Mouse (Mus musculus): ENCODE data around the gene 4930595D18Rik.

Gene 4930595D18Rik

DNA sequence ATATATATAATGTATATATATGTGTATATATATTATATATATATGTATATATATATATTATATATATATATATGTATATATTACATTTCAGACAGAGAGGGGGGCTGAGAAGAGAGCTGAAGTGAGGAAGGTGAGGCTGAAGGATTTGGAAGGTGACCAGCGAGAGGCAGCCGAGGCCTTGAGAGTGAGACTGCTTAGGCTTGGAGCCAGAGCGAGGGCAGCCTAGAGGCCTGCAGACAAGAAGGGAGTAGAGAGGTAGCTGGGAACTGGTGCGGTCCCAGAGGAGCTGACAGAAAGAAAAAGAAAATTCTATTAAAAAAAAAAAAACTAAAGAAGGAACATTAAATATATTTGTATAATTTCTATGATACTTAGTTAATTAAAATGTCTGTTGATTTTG is 15.4 kb downstream of the 4930595D18Rik start:
- in situ Hi-C loops (cut with MboI; ENCODE audit: low pct_unique_long_range_greater_than_20kb in 1 of 2, low sequenced_read_pairs in 2 of 2, unreplicated experiment in 1 of 2), result no loop called here

- in situ Hi-C loops (cut with MboI; ENCODE audit: low pct_unique_long_range_greater_than_20kb in 1 of 2, low sequenced_read_pairs in 2 of 2, unreplicated experiment in 1 of 2), result no loop called here
Measured at GRCm38 (mm10) chr12:111166681-111167289, 17.5 kb downstream of the 4930595D18Rik start.

DNA sequence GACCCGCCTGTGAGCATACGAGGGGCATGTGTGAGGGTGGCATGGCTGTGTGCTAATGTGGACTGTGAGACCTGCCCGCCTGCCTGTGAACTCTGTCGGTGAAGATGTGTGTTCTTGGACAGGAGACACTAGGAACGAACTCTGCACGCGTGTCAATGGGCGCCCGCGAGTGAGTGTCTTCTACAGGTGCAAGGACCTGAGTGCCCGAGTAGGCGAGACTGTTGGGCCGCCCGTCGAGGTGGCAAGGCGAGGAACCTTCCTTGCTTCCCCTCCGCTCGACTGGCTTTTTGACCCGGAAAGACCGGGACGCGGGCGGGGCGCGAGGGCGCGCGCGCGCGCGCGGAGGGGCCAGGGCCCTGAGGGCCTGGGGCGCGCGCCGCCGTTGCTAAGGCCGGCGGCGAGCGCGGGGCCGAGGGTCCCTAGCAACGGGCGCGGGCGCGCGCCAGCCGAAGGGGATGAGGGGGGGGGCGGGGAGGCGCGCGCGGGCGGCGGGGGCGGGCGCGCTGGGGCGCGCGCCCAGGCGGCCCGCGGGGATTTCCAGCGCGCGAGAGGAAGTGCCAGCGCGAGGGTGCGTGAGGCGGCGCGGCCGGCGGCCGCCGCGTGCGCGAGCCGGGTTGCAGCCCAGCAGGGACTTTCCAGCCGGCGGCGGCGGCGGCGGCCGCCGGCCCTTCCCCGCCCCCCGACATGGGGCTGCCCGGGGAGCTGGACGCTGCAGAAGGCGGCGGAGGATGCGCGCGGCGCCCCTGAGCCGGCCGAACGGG is 18.3 kb downstream of the 4930595D18Rik start, which contains the start of gene Traf3:
Gene Traf3 (plus strand): TSS at position 540 of the 761 bp plus-strand sequence.
- in situ Hi-C loops (cut with MboI; ENCODE audit: low pct_unique_long_range_greater_than_20kb in 1 of 2, low sequenced_read_pairs in 2 of 2, unreplicated experiment in 1 of 2), result no loop called here

- in situ Hi-C loops (cut with MboI; ENCODE audit: low pct_unique_long_range_greater_than_20kb in 1 of 2, low sequenced_read_pairs in 2 of 2, unreplicated experiment in 1 of 2), result no loop called here
Measured at GRCm38 (mm10) chr12:111165146-111165812, 19.0 kb downstream of the 4930595D18Rik start.

DNA sequence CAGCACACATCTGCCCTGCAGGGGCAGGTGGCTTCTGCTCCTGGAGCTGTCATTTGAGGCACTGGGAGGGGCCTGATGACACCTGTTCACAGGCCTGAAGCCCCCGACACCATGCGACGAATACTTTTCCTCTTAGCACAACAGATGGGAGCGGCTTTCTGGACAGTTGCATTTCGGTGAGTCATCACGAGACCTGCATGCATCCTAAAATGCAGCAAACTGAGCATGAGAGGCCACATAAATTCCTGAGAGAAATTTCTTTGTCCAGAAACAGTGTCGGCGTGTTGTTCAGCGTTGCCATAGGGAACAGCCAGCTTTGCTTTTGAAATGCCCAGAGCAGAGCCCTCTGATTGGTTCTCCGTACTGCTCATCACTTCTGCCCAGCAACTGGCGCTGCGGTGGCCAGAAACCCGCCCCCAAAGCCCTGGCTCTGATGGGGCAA is 20.0 kb downstream of the 4930595D18Rik start:
- in situ Hi-C loops (cut with MboI; ENCODE audit: low pct_unique_long_range_greater_than_20kb in 1 of 2, low sequenced_read_pairs in 2 of 2, unreplicated experiment in 1 of 2), result no loop called here

- in situ Hi-C loops (cut with MboI; ENCODE audit: low pct_unique_long_range_greater_than_20kb in 1 of 2, low sequenced_read_pairs in 2 of 2, unreplicated experiment in 1 of 2), result no loop called here
Measured at GRCm38 (mm10) chr12:111162312-111163061, 21.8 kb downstream of the 4930595D18Rik start.

DNA sequence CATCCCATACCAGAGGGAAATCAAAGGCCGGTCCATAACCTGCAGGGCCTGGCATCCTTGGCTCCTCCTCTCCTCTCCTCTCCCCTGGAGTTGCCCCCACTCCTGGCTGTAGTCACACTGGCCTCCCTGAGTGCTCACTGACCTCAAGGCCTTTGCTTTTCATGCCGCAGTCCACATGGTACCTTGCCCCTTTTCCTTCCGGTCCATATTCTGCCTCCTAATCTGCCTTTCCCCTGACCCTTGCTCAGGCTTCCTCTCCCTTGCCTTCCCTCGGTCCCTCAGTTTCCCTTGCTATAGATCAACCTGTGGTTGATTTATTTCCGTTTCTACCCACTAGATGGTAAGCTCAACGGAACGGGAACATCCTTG is 22.4 kb downstream of the 4930595D18Rik start:
- in situ Hi-C loops (cut with MboI; ENCODE audit: low pct_unique_long_range_greater_than_20kb in 1 of 2, low sequenced_read_pairs in 2 of 2, unreplicated experiment in 1 of 2), result no loop called here

GRCm38 (mm10) chr12:111160871-111161270 is 23.4 kb downstream of the 4930595D18Rik start:
- in situ Hi-C loops (cut with MboI; ENCODE audit: low pct_unique_long_range_greater_than_20kb in 1 of 2, low sequenced_read_pairs in 2 of 2, unreplicated experiment in 1 of 2), result no loop called here

DNA sequence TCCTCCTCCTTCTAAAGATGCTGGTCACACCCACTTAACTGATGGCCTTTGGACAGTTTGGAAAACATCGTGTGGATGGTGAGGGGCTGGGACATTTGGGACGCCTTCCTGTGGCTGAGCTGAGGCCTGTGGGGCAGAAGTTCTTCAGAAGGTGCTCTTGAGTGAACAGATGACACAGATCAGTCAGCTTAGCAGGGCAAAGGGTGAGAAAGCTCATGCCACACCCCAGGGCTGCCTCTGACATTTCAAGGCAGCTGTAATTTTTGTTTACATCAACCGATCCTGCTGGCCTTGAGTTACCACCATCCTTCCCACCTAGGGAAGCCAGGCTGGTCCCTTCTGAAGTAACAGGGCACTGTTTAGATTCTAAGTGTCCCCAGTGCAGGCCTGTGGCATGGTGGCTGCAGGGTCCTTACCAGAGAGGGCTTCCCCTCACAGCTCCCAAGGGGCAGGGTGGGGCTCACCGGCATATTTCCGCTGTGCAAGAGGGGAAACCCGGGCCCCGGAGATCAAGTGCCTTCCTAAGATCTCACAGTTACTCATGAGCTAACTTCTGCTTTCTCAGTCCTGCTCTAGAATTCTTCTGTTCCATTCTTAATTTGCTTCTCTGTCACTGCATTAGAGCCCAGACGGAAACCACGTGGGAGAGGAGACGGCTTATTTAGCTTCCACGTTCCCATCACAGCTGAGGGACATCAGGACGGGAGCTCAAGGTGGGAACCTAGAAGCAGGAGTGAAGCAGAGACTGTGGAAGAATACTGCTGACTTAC is 24.4 kb downstream of the 4930595D18Rik start:
- in situ Hi-C loops (cut with MboI; ENCODE audit: low pct_unique_long_range_greater_than_20kb in 1 of 2, low sequenced_read_pairs in 2 of 2, unreplicated experiment in 1 of 2), result no loop called here

DNA sequence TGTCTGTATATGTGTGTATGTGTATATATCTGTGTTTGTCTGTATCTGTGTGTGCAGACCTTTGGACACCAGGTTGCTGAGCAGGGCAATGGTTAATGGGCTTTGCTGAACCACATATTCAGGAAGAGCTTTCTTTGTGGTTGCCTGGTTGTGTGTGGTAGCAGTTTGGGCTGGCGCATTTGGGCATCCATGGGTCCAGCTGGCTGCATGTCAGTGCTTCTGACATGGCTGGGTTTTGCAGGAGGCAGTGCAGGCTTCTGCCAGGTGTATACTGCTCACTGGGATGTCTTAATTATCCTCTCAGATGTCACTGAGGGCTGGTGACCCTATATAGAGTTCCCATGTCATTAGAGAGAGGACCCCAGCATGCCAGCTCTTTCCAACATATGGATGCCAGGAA is 28.5 kb downstream of the 4930595D18Rik start:
- in situ Hi-C loops (cut with MboI; ENCODE audit: low pct_unique_long_range_greater_than_20kb in 1 of 2, low sequenced_read_pairs in 2 of 2, unreplicated experiment in 1 of 2), result no loop called here

- in situ Hi-C loops (cut with MboI; ENCODE audit: low pct_unique_long_range_greater_than_20kb in 1 of 2, low sequenced_read_pairs in 2 of 2, unreplicated experiment in 1 of 2), result no loop called here
Measured at GRCm38 (mm10) chr12:111154641-111155040, 29.6 kb downstream of the 4930595D18Rik start.

DNA sequence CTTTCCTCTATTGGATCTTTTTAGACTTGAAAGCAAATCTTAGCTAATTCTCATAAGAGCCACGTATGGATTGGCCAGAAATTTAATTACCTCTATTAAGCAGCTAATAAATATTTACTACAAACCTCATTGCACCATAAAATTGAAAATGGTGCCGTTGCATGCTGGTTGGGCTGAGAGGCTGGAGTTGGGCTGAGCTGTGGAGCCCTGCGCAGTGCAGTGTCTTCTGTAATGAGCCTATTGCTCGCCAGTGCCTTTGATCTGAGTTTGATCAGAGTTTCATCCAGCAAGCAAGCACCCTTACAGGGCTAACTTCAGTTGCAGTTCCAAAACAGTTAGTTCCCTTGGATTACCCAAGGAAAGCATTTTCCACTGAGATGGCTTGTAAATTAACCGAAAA is 30.3 kb downstream of the 4930595D18Rik start:
- in situ Hi-C loops (cut with MboI; ENCODE audit: low pct_unique_long_range_greater_than_20kb in 1 of 2, low sequenced_read_pairs in 2 of 2, unreplicated experiment in 1 of 2), result no loop called here

- in situ Hi-C loops (cut with MboI; ENCODE audit: low pct_unique_long_range_greater_than_20kb in 1 of 2, low sequenced_read_pairs in 2 of 2, unreplicated experiment in 1 of 2), result no loop called here
Measured at GRCm38 (mm10) chr12:111152981-111153710, 31.1 kb downstream of the 4930595D18Rik start.

DNA sequence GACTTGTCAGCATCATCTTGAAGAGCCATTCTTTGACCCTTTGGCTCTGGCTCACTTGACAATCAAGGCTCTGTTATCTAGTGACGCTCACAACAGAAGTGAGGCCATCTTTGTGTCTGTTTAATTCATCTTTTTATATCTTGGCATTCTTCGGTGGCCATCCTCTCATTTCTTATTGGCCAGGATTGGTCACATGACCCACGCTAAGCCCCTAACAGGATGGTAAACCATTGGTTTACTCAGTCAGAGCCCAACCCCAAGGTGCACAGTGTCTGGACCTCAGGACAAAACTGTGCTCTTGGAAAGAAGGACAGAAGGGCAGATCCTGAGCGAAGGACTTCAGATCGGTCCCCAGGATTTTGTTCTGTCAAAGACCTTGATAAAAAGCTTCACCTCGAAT is 31.7 kb downstream of the 4930595D18Rik start:
- in situ Hi-C loops (cut with MboI; ENCODE audit: low pct_unique_long_range_greater_than_20kb in 1 of 2, low sequenced_read_pairs in 2 of 2, unreplicated experiment in 1 of 2), result no loop called here

DNA sequence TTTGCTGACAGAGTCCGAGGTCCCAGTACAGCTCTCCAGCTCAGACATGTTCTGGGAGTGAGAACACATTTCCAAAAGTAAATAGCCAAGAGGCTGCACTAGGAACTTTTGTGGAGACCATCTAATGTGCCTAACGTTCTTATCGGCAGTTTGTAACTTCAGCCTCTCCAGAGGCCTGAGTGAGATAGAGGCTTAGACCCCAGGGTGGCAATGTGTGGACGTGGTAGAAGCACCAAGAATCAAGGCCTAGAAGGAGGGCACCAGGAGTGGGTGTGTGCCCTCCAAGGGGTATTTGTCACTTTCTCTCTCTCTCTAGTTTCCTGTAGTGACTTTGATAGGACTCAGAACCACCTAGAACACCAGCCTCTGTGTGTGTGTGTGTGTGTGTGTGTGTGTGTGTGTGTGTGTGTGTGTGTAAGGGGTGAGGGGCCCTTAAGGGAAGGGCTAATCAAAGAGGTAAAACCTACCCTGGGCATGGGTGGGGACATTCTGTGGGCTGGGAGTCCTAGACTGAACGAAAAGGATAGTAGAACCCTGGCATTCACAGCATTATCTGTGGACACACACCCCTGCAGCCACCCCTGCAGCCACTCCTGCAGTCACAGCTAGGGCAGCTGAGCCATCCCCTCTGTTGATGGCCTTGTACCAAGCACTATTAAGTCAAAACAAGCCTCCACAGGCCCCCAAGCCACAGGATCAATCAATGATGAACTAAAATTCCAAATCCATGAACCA is 32.7 kb downstream of the 4930595D18Rik start:
- in situ Hi-C loops (cut with MboI; ENCODE audit: low pct_unique_long_range_greater_than_20kb in 1 of 2, low sequenced_read_pairs in 2 of 2, unreplicated experiment in 1 of 2), result no loop called here

GRCm38 (mm10) chr12:111150236-111150596 is 34.1 kb downstream of the 4930595D18Rik start:
- in situ Hi-C loops (cut with MboI; ENCODE audit: low pct_unique_long_range_greater_than_20kb in 1 of 2, low sequenced_read_pairs in 2 of 2, unreplicated experiment in 1 of 2), result no loop called here
